Mouse (Mus musculus) heart, postnatal 0 days (tissue): Measurements from ENCODE around the gene Lrrc4. TPM values are rescaled to one million over a fixed set of nuclear protein-coding genes. Genes with fewer than 3 reads are reported as not detected.

Source experiments
- ATAC-seq: fragments of 200-750 bp; cut with Nextera tagmentation; 2 replicates; pipeline ENCODE4 v1.8.0; 2017; ENCODE audit warnings: low read depth, moderate number of reproducible peaks, moderate library complexity; ENCODE audit not compliant: insufficient read depth
- DNase-seq: peaks from one replicate; pipeline ENCODE4 v3.0.0-alpha.2; 2016; ENCODE audit warnings: low spot score
- H3K27ac ChIP-seq: fragments of 300-500 bp; sonication (generic); 2 replicates; pipeline ENCODE4 v1.5.1; 2014; ENCODE audit warnings: low read depth, mild to moderate bottlenecking
- H3K27me3 ChIP-seq: fragments of 300-500 bp; sonication (generic); 2 replicates; pipeline ENCODE4 v1.6.1; 2014; ENCODE audit warnings: low read length, mixed read lengths; ENCODE audit not compliant: control insufficient read depth, insufficient read depth
- H3K36me3 ChIP-seq: fragments of 300-500 bp; sonication (generic); replicated peaks from 2 replicates; pipeline ENCODE4 v1.6.1; 2014; ENCODE audit warnings: low read length, mixed read lengths; ENCODE audit not compliant: control insufficient read depth, insufficient read depth
- H3K4me1 ChIP-seq: fragments of 300-500 bp; sonication (generic); 2 replicates; pipeline ENCODE4 v1.6.1; 2014; ENCODE audit warnings: antibody characterized with exemption; ENCODE audit not compliant: control insufficient read depth, insufficient read depth
- H3K4me2 ChIP-seq: fragments of 300-500 bp; sonication (generic); 2 replicates; pipeline ENCODE4 v1.6.1; 2014; ENCODE audit warnings: low read depth, mild to moderate bottlenecking, low read length, moderate library complexity
- H3K4me3 ChIP-seq: fragments of 300-500 bp; sonication (generic); 2 replicates; pipeline ENCODE4 v1.5.1; 2014; ENCODE audit warnings: low read depth, low read length
- H3K9ac ChIP-seq: fragments of 300-500 bp; sonication (generic); replicated peaks from 2 replicates; pipeline ENCODE4 v1.6.1; 2014; ENCODE audit warnings: low read depth, low read length, mixed read lengths
- H3K9me3 ChIP-seq: fragments of 300-500 bp; sonication (generic); replicated peaks from 2 replicates; pipeline ENCODE4 v1.6.1; 2016; ENCODE audit warnings: low read length; ENCODE audit not compliant: control insufficient read depth
- CTCF ChIP-seq: IDR thresholded peaks from 2 replicates; pipeline ENCODE4 v1.5.1; 2016; ENCODE audit warnings: antibody characterized with exemption, control low read depth, low read depth
- EP300 ChIP-seq: IDR thresholded peaks from 2 replicates; pipeline ENCODE4 v1.6.1; 2016; ENCODE audit warnings: antibody characterized with exemption, low read depth
- WGBS: fragments of 180-500 bp; shearing (Covaris S2); extraction: QIAGEN DNeasy Blood & Tissue Kit; methylation state at CpG from one replicate; pipeline ENCODE4 v1.1.7; 2014; 5-methylcytosine and 5-hydroxymethylcytosine counted together
- polyA plus RNA-seq: library from polyadenylated mRNA; unstranded; fragments of >200 nt; fragmentation: Nextera tagmentation; extraction: Ambion mirVana; gene quantifications from 2 replicates; pipeline ENCODE4 v1.2.1, GENCODE M21; 2015
- total RNA-seq: library from RNA; depleted of rRNA; stranded (reverse); fragments of >200 nt; gene quantifications from 2 replicates; pipeline ENCODE4 v1.2.3, GENCODE M21; 2014; ENCODE audit warnings: low replicate concordance; rRNA removed

The Lrrc4 gene
- total RNA-seq = 0.81 and 1.8 TPM in 2 replicates
- 0.05 and 0.12 TPM in 2 replicates for polyA plus RNA-seq

GRCm38 (mm10) chr6:28831011-28831853 lies at the start of gene Lrrc4:
Lrrc4 (minus strand) TSS chr6:28831747.
- 59% methylated on average over 27 of the region's 27 CpGs for WGBS
- no peak within 1 kb of the TSS for H3K27ac ChIP-seq
- DNase-seq = no peak
- peak within 1 kb of the TSS; percentile 72 for H3K9ac ChIP-seq
- no peak for TF ChIP-seq EP300
- TF ChIP-seq CTCF = no peak
- no peaks in the 10 kb centered on the region for H3K36me3 ChIP-seq
- ATAC-seq = no peak
- peaks cover 11% of the 10 kb centered on the region; the same call in 1 of the 2 replicates for H3K4me1 ChIP-seq
- peak within 1 kb of the TSS; percentile 56 for H3K4me3 ChIP-seq
- H3K27me3 ChIP-seq = peaks cover 11% of the 10 kb centered on the region; the same call in 1 of the 2 replicates
- peak within 1 kb of the TSS; percentile 100 for H3K4me2 ChIP-seq
- H3K9me3 ChIP-seq = no peaks in the 10 kb centered on the region

- TF ChIP-seq EP300 = no peak
- TF ChIP-seq CTCF = no peak
- DNase-seq = peak; percentile 10
- 61% methylated on average over 4 of the region's 4 CpGs for WGBS
- H3K4me2 ChIP-seq = no peak overlapping the region
- ATAC-seq = no peak
- H3K36me3 ChIP-seq = peaks cover 32% of the 10 kb centered on the region
- peak overlapping the region; percentile 27; the same call in 1 of the 2 replicates for H3K27ac ChIP-seq
- no peak overlapping the region for H3K4me3 ChIP-seq
- H3K9ac ChIP-seq = no peak overlapping the region
- no peaks in the 10 kb centered on the region for H3K27me3 ChIP-seq
- peaks cover 6% of the 10 kb centered on the region; the same call in 1 of the 2 replicates for H3K4me1 ChIP-seq
- no peaks in the 10 kb centered on the region for H3K9me3 ChIP-seq
These were observed 49.4 kb upstream of the Lrrc4 start for GRCm38 (mm10) chr6:28880909-28881308.

GRCm38 (mm10) chr6:28879315-28879714 lies 47.8 kb upstream of the Lrrc4 start:
- no peak for DNase-seq
- WGBS = 30% methylated on average over 8 of the region's 8 CpGs
- peaks cover 28% of the 10 kb centered on the region for H3K36me3 ChIP-seq
- no peak overlapping the region for H3K4me2 ChIP-seq
- ATAC-seq = no peak
- H3K9ac ChIP-seq = no peak overlapping the region
- H3K4me1 ChIP-seq = peaks cover 6% of the 10 kb centered on the region; the same call in 1 of the 2 replicates
- H3K4me3 ChIP-seq = no peak overlapping the region
- no peaks in the 10 kb centered on the region for H3K27me3 ChIP-seq
- TF ChIP-seq EP300 = no peak
- no peak for TF ChIP-seq CTCF
- no peaks in the 10 kb centered on the region for H3K9me3 ChIP-seq
- no peak overlapping the region for H3K27ac ChIP-seq

- Histone ChIP-seq H3K27me3 (no peaks in the 10 kb centered on the region), H3K36me3 (peaks cover 21% of the 10 kb centered on the region), H3K27ac (no peak overlapping the region), H3K9ac (no peak overlapping the region), H3K4me1 (peaks cover 6% of the 10 kb centered on the region; the same call in 1 of the 2 replicates), H3K4me2 (no peak overlapping the region), H3K4me3 (no peak overlapping the region), H3K9me3 (no peaks in the 10 kb centered on the region)
- no peak for ATAC-seq
- no peak for DNase-seq
- no peak for TF ChIP-seq EP300
- no peak for TF ChIP-seq CTCF
- WGBS = 30% methylated on average over 7 of the region's 7 CpGs
These were observed 46.6 kb upstream of the Lrrc4 start for GRCm38 (mm10) chr6:28877945-28878666.

- Histone ChIP-seq H3K27me3 (no peaks in the 10 kb centered on the region), H3K4me3 (no peak overlapping the region), H3K27ac (no peak overlapping the region), H3K9ac (no peak overlapping the region), H3K4me2 (no peak overlapping the region), H3K4me1 (peaks cover 6% of the 10 kb centered on the region; the same call in 1 of the 2 replicates), H3K9me3 (no peaks in the 10 kb centered on the region), H3K36me3 (peaks cover 20% of the 10 kb centered on the region)
- TF ChIP-seq EP300 (no peak), CTCF (no peak)
- whole genome bisulfite sequencing = 78% methylated on average over 3 of the region's 3 CpGs
- ATAC-seq (no peak), DNase-seq (no peak)
These were observed 44.9 kb upstream of the Lrrc4 start for GRCm38 (mm10) chr6:28876492-28876891.
